Comparison of ENCODE assay signal across 8 mouse cellular contexts in genomic region chr8:87087451-87088095, GRCm38 (mm10).
DNase-seq lines count a peak whose midpoint lies in the region; ATAC-seq and TF ChIP-seq lines count a peak whose summit lies in the region.

No protein-coding gene starts in this region.

- no peaks in the 10 kb centered on the region for H3K9me3 ChIP-seq in limb, embryonic 11.5 days (ENCODE audit: control insufficient read depth, low read length)

- H3K4me1 ChIP-seq in kidney, adult 2 months (ENCODE audit: control insufficient read depth, insufficient read depth, low read length) = no peaks in the 10 kb centered on the region
- no peaks in the 10 kb centered on the region for H3K4me1 ChIP-seq in limb, embryonic 11.5 days (ENCODE audit: control insufficient read depth, insufficient read depth, low read length)

- DNase-seq in kidney, adult 2 months = peak; percentile 7
- DNase-seq in kidney, adult 9 months = no peak
- peak; percentile 25 for DNase-seq in R1 (ENCODE audit: low read depth, low spot score)
- peak; percentile 80 for DNase-seq in cerebellum, adult 9-10 months
- peak; percentile 86 for DNase-seq in limb, embryonic 11.5 days (ENCODE audit: low spot score)
- DNase-seq in left cerebral cortex, adult 9 months (ENCODE audit: low spot score in 2 of 2) = no peak
- no peak for DNase-seq in layer of hippocampus, postnatal 14 days (ENCODE audit: low spot score in 2 of 2)
- no peak for DNase-seq in layer of hippocampus, adult 2 months (ENCODE audit: low spot score in 2 of 2)

- no peak overlapping the region for H3K27ac ChIP-seq in kidney, adult 2 months (ENCODE audit: insufficient read depth, low read depth, low read length)
- H3K27ac ChIP-seq in limb, embryonic 11.5 days (replicated peaks; ENCODE audit: low read depth, low read length) = no peak overlapping the region
- no peak overlapping the region for H3K27ac ChIP-seq in layer of hippocampus, adult 2 months

- H3K4me2 ChIP-seq in limb, embryonic 11.5 days (ENCODE audit: low read depth, severe bottlenecking) = no peak overlapping the region

- no peak for ATAC-seq in limb, embryonic 11.5 days (ENCODE audit: insufficient number of reproducible peaks, low FRiP score, low TSS enrichment, low read depth)

- no peak overlapping the region for H3K9ac ChIP-seq in limb, embryonic 11.5 days (ENCODE audit: low read length)

- 44% methylated on average over 9 of the region's 9 CpGs for WGBS in kidney, adult 2 months
- 45% methylated on average over 9 of the region's 9 CpGs for WGBS in limb, embryonic 11.5 days

- no peaks in the 10 kb centered on the region for H3K27me3 ChIP-seq in kidney, adult 2 months (replicated peaks; ENCODE audit: control insufficient read depth, insufficient read depth, low read length)
- H3K27me3 ChIP-seq in limb, embryonic 11.5 days (ENCODE audit: control insufficient read depth, insufficient read depth, low read length) = no peaks in the 10 kb centered on the region

- TF ChIP-seq POLR2A in kidney, adult 2 months (IDR thresholded peaks at IDR 0.05; ENCODE audit: low read depth, low read length) = no peak

- H3K4me3 ChIP-seq in kidney, adult 2 months (ENCODE audit: insufficient read depth, low read depth, low read length) = no peak overlapping the region
- no peak overlapping the region for H3K4me3 ChIP-seq in limb, embryonic 11.5 days (ENCODE audit: low read depth, low read length)
- H3K4me3 ChIP-seq in layer of hippocampus, adult 2 months = no peak overlapping the region

- H3K36me3 ChIP-seq in kidney, adult 2 months (ENCODE audit: control insufficient read depth, insufficient read depth, low read length) = no peaks in the 10 kb centered on the region
- H3K36me3 ChIP-seq in limb, embryonic 11.5 days (ENCODE audit: control insufficient read depth, insufficient read depth, low read length) = no peaks in the 10 kb centered on the region

- TF ChIP-seq CTCF in kidney, adult 2 months (conservative IDR thresholded peaks at IDR 0.05; ENCODE audit: insufficient read depth, insufficient read length, low read depth, low read length) = no peak
- no peak for TF ChIP-seq CTCF in layer of hippocampus, adult 2 months (conservative IDR thresholded peaks at IDR 0.05)

Comparison
In these comparisons a context has a peak if more than half of its experiments do, and no peak if none do; other contexts are left out.
1. DNase-seq: peak in kidney, adult 2 months (single experiment), R1 (single experiment), cerebellum, adult 9-10 months (single experiment) and limb, embryonic 11.5 days (single experiment); none in kidney, adult 9 months (single experiment), left cerebral cortex, adult 9 months (0 of 2), layer of hippocampus, postnatal 14 days (0 of 2) and layer of hippocampus, adult 2 months (0 of 2).